Mouse (Mus musculus) forebrain, embryonic 13.5 days (tissue): ENCODE measurements around the gene Tfap2b. TPM values are rescaled to one million over a fixed set of nuclear protein-coding genes. Genes with fewer than 3 reads are reported as not detected.

Experiments
- ATAC-seq: fragments of 200-750 bp; cut with Nextera tagmentation; 2 replicates; pipeline ENCODE4 v1.8.0; 2017
- H3K27ac ChIP-seq: fragments of 300-500 bp; sonication (generic); 2 replicates; pipeline ENCODE4 v1.5.1; 2015; ENCODE audit warnings: inconsistent platforms, mild to moderate bottlenecking, moderate library complexity
- H3K27me3 ChIP-seq: fragments of 300-500 bp; sonication (generic); 2 replicates; pipeline ENCODE4 v1.6.1; 2015; ENCODE audit warnings: mild to moderate bottlenecking, inconsistent platforms
- H3K36me3 ChIP-seq: fragments of 300-500 bp; sonication (generic); 2 replicates; pipeline ENCODE4 v1.6.1; 2015; ENCODE audit warnings: mild to moderate bottlenecking, inconsistent platforms; ENCODE audit not compliant: poor library complexity, severe bottlenecking
- H3K4me1 ChIP-seq: fragments of 300-500 bp; sonication (generic); 2 replicates; pipeline ENCODE4 v1.6.1; 2015; ENCODE audit warnings: inconsistent platforms
- H3K4me2 ChIP-seq: fragments of 300-500 bp; sonication (generic); 2 replicates; pipeline ENCODE4 v1.6.1; 2015; ENCODE audit warnings: inconsistent platforms, mild to moderate bottlenecking, moderate library complexity
- H3K4me3 ChIP-seq: fragments of 300-500 bp; sonication (generic); 2 replicates; pipeline ENCODE4 v1.5.1; 2015; ENCODE audit warnings: mild to moderate bottlenecking, inconsistent platforms
- H3K9ac ChIP-seq: fragments of 300-500 bp; sonication (generic); 2 replicates; pipeline ENCODE4 v1.6.1; 2015; ENCODE audit warnings: mild to moderate bottlenecking, inconsistent platforms
- H3K9me3 ChIP-seq: fragments of 300-500 bp; sonication (generic); replicated peaks from 2 replicates; pipeline ENCODE4 v1.6.1; 2016; ENCODE audit warnings: inconsistent platforms
- WGBS: fragments of 180-500 bp; shearing (Covaris S2); methylation state at CpG from one replicate; pipeline ENCODE4 v1.1.7; 2015; 5-methylcytosine and 5-hydroxymethylcytosine counted together
- polyA plus RNA-seq: library from polyadenylated mRNA; unstranded; fragments of >200 nt; fragmentation: Nextera tagmentation; extraction: Ambion mirVana; gene quantifications from 2 replicates; pipeline ENCODE4 v1.2.1, GENCODE M21; 2015

Tfap2b gene
- polyA plus RNA-seq, 1 experiment from 2014 or later = 4.3 TPM

- Histone ChIP-seq H3K27ac (no peak overlapping the region), H3K4me3 (no peak overlapping the region), H3K4me2 (no peak overlapping the region), H3K9ac (no peak overlapping the region), H3K4me1 (no peaks in the 10 kb centered on the region), H3K27me3 (peaks cover 96% of the 10 kb centered on the region), H3K9me3 (no peaks in the 10 kb centered on the region), H3K36me3 (no peaks in the 10 kb centered on the region)
- ATAC-seq = no peak
- 1% methylated on average over 36 of the region's 36 CpGs for WGBS
These were observed 5.2 kb downstream of the Tfap2b start for GRCm38 (mm10) chr1:19213851-19214395.

DNA sequence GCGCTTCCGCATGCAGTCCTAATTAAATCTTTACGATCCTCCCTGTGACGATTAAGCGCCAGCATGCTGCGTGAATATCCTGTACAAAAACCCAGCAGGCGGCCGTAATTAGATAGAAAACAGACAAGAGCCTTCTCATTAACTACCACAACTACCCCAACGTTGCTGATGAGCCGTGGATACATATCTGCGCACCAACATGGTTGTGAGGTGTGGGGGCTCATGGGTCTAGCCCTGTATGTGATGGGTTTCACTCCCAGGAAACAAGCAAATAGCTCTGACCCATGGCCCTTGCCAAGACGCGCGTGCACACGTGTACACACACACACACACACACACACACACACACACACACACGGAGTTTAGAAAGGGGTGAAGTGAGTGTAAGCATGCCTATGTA is 8.7 kb downstream of the Tfap2b start:
- Histone ChIP-seq H3K27ac (no peak overlapping the region), H3K4me2 (no peak overlapping the region), H3K27me3 (peaks cover 96% of the 10 kb centered on the region), H3K36me3 (no peaks in the 10 kb centered on the region), H3K9me3 (no peaks in the 10 kb centered on the region), H3K4me1 (no peaks in the 10 kb centered on the region), H3K9ac (no peak overlapping the region), H3K4me3 (no peak overlapping the region)
- 1% methylated on average over 16 of the region's 16 CpGs for WGBS
- ATAC-seq = peak; percentile 39; the same call in 1 of the 2 replicates

DNA sequence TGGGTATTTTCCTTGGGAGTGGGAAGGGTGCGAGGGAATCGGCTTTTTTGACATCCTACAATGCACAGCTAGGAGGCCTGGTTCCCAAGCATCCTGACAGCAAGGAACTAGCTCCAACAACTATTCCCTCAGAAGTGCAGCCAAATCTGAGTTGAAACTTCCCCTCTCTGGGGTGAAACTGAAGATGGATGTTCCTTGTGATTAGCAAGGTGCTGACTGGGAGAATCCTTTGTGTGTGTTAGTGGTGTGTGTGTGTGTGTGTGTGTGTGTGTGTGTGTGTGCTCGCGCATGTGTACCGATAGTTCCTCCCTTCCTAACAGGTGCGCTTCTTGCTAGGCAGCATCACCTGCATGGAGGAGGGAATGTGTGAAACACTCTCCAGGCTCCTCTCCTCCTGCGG is 9.5 kb downstream of the Tfap2b start:
- ATAC-seq = no peak
- WGBS = under 1% methylated on average over 7 of the region's 7 CpGs
- no peak overlapping the region for H3K9ac ChIP-seq
- H3K4me3 ChIP-seq = no peak overlapping the region
- no peaks in the 10 kb centered on the region for H3K36me3 ChIP-seq
- H3K4me1 ChIP-seq = no peaks in the 10 kb centered on the region
- H3K27ac ChIP-seq = no peak overlapping the region
- no peaks in the 10 kb centered on the region for H3K9me3 ChIP-seq
- peaks cover 96% of the 10 kb centered on the region for H3K27me3 ChIP-seq
- H3K4me2 ChIP-seq = no peak overlapping the region

- peaks cover 97% of the 10 kb centered on the region for H3K27me3 ChIP-seq
- ATAC-seq = no peak
- H3K4me1 ChIP-seq = no peaks in the 10 kb centered on the region
- no peaks in the 10 kb centered on the region for H3K36me3 ChIP-seq
- H3K9ac ChIP-seq = no peak overlapping the region
- H3K4me3 ChIP-seq = no peak overlapping the region
- no peak overlapping the region for H3K27ac ChIP-seq
- H3K9me3 ChIP-seq = no peaks in the 10 kb centered on the region
- H3K4me2 ChIP-seq = no peak overlapping the region
These were observed 10.7 kb downstream of the Tfap2b start for GRCm38 (mm10) chr1:19219381-19219780.

GRCm38 (mm10) chr1:19220564-19220963 is 11.8 kb downstream of the Tfap2b start:
- Histone ChIP-seq H3K36me3 (no peaks in the 10 kb centered on the region), H3K27ac (no peak overlapping the region), H3K4me1 (no peaks in the 10 kb centered on the region), H3K9ac (no peak overlapping the region), H3K4me2 (no peak overlapping the region), H3K27me3 (peaks cover 97% of the 10 kb centered on the region), H3K9me3 (no peaks in the 10 kb centered on the region), H3K4me3 (no peak overlapping the region)
- 0% methylated on average over 1 of the region's 1 CpGs for WGBS
- ATAC-seq = no peak; the same call in 1 of the 2 replicates

DNA sequence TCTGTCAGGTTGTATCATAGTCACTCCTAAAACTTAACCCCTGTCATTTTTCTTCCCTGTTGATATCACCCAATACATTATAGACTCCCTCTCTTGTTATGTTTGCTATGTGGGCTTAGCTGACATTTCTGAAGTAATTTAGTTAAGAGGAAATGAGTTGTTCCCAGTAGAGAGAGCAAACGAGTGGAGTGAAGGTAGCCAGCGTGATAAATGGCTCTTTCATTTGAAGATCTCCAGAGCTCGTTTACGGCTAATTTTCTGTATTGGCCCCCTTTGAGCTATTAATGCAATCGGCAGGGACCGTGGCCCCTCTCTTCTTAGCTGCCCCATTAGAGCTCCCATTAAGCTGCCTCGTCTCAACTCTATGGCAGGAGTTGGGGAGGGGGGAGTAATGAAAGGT is 12.9 kb downstream of the Tfap2b start:
- H3K27ac ChIP-seq = no peak overlapping the region
- under 1% methylated on average over 7 of the region's 7 CpGs for WGBS
- no peak for ATAC-seq

GRCm38 (mm10) chr1:19226699-19227098 is 18.0 kb downstream of the Tfap2b start:
- H3K27me3 ChIP-seq = peaks cover 98% of the 10 kb centered on the region
- no peaks in the 10 kb centered on the region for H3K4me1 ChIP-seq
- no peaks in the 10 kb centered on the region for H3K36me3 ChIP-seq
- WGBS = 1% methylated on average over 8 of the region's 8 CpGs
- no peak overlapping the region for H3K4me2 ChIP-seq
- no peak overlapping the region for H3K9ac ChIP-seq
- H3K9me3 ChIP-seq = no peaks in the 10 kb centered on the region
- H3K27ac ChIP-seq = no peak overlapping the region
- H3K4me3 ChIP-seq = no peak overlapping the region
- ATAC-seq = 0 out of 2 replicates have a peak, but pooled peaks have one; percentile 11

More for the DNA sequence above, 12.9 kb downstream of the Tfap2b start:
- H3K4me2 ChIP-seq = no peak overlapping the region
- no peaks in the 10 kb centered on the region for H3K36me3 ChIP-seq
- H3K9ac ChIP-seq = no peak overlapping the region
- peaks cover 97% of the 10 kb centered on the region for H3K27me3 ChIP-seq
- no peaks in the 10 kb centered on the region for H3K9me3 ChIP-seq
- no peak overlapping the region for H3K4me3 ChIP-seq
- H3K4me1 ChIP-seq = no peaks in the 10 kb centered on the region

- Histone ChIP-seq H3K4me3 (no peak overlapping the region), H3K27me3 (peaks cover 94% of the 10 kb centered on the region), H3K36me3 (no peaks in the 10 kb centered on the region), H3K9ac (no peak overlapping the region), H3K4me2 (no peak overlapping the region), H3K4me1 (no peaks in the 10 kb centered on the region), H3K27ac (no peak overlapping the region), H3K9me3 (no peaks in the 10 kb centered on the region)
- WGBS = 0% methylated on average over 16 of the region's 16 CpGs
- no peak for ATAC-seq
These were observed 22.3 kb downstream of the Tfap2b start for GRCm38 (mm10) chr1:19230926-19231573.

DNA sequence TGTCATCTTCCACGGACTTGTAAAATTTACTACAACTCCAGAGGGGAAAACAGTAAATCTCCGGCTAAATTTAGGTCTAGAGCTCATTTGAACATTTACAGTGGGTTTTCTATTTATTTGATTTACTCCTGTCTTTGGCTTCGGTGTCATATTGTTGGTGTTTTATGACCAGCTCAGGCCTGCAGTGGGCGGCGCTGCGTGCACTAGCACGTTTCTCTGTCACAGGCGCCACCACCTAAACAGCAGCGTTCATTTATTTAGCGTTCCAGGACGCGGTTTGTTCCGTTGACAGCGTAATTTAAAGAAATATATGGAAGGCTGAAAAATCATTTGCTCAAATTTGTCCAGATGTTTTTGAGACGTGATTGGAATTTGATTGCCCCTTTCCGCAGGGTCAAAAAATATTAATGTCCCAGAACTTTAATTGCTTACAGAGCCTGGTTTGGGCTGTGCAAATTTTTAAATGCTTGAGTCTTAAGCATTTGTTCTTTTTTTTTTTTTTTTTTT is 22.9 kb downstream of the Tfap2b start:
- WGBS = 3% methylated on average over 16 of the region's 16 CpGs
- Histone ChIP-seq H3K27ac (no peak overlapping the region), H3K9me3 (no peaks in the 10 kb centered on the region), H3K4me2 (no peak overlapping the region), H3K36me3 (no peaks in the 10 kb centered on the region), H3K4me3 (no peak overlapping the region), H3K27me3 (peaks cover 94% of the 10 kb centered on the region), H3K9ac (no peak overlapping the region), H3K4me1 (no peaks in the 10 kb centered on the region)
- no peak for ATAC-seq

GRCm38 (mm10) chr1:19232743-19233142 is 24.0 kb downstream of the Tfap2b start:
- Histone ChIP-seq H3K9me3 (no peaks in the 10 kb centered on the region), H3K27ac (no peak overlapping the region)
- 4% methylated on average over 1 of the region's 1 CpGs for WGBS

DNA sequence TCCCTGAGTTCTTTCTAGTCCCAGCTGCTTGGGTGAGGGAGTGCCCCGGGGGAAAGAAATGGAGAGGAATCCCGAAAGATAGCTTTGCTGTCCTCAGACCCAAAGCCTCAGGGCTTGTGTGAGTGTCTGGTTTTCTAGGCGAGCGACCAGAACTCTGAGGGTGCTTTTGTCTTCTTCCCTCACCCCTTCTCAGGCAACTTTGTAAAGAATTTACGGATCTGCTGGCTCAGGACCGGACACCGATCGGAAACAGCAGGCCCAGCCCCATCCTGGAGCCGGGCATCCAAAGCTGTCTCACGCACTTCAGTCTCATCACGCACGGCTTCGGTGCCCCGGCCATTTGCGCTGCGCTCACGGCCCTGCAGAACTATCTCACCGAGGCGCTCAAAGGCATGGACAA is 25.1 kb downstream of the Tfap2b start:
- no peak for ATAC-seq
- H3K4me2 ChIP-seq = no peak overlapping the region
- no peaks in the 10 kb centered on the region for H3K9me3 ChIP-seq
- H3K9ac ChIP-seq = no peak overlapping the region
- no peak overlapping the region for H3K27ac ChIP-seq
- H3K27me3 ChIP-seq = peaks cover 94% of the 10 kb centered on the region
- WGBS = 0% methylated on average over 19 of the region's 19 CpGs
- H3K36me3 ChIP-seq = no peaks in the 10 kb centered on the region
- H3K4me3 ChIP-seq = no peak overlapping the region
- no peaks in the 10 kb centered on the region for H3K4me1 ChIP-seq

More at GRCm38 (mm10) chr1:19232743-19233142, 24.0 kb downstream of the Tfap2b start:
- Histone ChIP-seq H3K4me1 (no peaks in the 10 kb centered on the region), H3K9ac (no peak overlapping the region), H3K4me2 (no peak overlapping the region), H3K27me3 (peaks cover 94% of the 10 kb centered on the region), H3K4me3 (no peak overlapping the region), H3K36me3 (no peaks in the 10 kb centered on the region)
- ATAC-seq = no peak

- Histone ChIP-seq H3K27me3 (peaks cover 93% of the 10 kb centered on the region), H3K9ac (no peak overlapping the region), H3K4me1 (no peaks in the 10 kb centered on the region), H3K27ac (no peak overlapping the region), H3K4me3 (no peak overlapping the region), H3K4me2 (no peak overlapping the region), H3K36me3 (no peaks in the 10 kb centered on the region), H3K9me3 (no peaks in the 10 kb centered on the region)
- WGBS = under 1% methylated on average over 31 of the region's 31 CpGs
- ATAC-seq = 0 out of 2 replicates have a peak, but pooled peaks have one; percentile 3
These were observed 25.9 kb downstream of the Tfap2b start for GRCm38 (mm10) chr1:19234432-19235205.
